Mouse (Mus musculus): ENCODE measurements at regions not wholly inside any gene's neighbourhood (a gene's known extent, or its start where the extent isn't known, plus 50 kb on each side); places are given as distances from the start of the nearest gene placed in this dataset.
"Not testable (repeated sequence)": the region's sequence is repeated elsewhere in the genome, so short reads cannot be mapped to it uniquely, and the experiment has no call there.

DNA sequence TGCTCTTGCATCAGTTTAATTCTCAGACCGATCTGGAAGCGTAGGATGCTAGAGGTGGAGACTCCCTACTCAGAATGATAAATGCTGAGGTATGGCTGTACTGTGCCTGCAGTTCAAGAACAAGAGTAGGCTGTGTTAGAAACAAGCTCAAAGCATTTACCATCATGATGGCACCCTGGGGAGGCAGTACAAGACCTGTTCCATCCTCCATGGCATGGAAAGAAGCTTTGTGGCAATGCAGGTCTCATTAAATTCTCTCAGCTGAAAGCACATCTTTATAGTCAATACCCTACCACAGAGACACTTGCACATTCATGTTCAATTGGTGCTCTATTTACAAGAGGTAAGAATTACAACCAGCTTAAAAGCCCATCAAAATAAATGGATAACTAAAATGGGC is 209.5 kb downstream of the Tbl1xr1 start:
- DNase-seq, result no peak

DNA sequence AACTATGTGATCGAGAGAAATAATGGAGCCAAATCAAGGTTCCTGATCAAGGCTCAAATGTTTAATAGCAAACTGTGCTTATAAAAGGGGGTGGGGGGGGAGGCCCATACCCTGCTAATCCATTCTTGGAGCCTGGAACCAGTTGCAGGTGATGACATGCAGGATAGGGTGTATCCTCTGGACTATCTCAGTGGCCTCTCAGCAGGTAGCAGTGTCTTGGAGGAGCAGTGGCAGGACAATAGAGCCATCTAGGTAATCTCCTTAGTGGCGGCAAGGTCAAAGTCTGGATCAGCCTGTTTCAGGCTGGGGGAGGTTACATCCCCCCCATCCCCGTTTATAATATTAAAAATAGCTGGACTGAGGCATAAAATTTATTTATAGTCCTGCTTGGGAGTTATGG is 217.0 kb downstream of the Tbl1xr1 start:
- no peak for DNase-seq

DNA sequence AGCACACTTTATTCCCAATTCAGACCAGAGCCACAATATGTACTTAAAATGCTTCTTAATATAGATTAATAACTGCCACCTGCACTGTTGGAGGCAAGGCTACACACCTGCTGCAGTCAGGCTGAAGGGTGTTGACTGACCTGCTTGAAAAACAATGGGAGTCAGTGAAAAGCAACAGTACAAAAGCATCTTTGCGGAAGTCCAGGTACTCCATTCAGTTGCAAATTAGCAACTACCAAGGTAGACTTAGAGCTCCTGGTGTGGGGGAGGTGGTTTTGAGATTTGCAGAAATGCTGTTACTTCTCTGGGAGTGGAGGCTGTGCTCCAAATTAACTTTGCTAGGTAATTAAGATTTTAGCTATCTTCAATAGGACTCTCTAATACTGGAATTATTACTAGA is 217.6 kb downstream of the Tbl1xr1 start:
- not testable (repeated sequence) for DNase-seq

DNA sequence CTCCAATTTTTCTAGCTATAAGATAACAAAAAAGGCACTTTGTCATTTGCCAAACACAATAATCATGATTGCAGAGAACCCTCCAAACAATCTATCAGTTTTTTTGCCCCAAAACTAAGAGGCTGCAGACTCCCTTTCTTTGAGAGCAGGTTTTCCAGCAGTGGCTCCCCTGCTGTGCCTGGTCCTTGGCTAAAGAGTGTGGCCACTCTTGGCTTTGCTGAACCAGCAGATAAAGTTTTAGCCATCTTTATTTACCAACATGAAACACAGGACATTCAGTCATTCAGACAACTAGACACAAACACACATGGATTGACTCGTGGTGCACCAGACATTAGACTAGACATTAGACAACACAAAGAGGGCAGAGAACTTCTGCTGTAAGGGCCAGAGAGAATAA is 220.5 kb downstream of the Tbl1xr1 start:
- not testable (repeated sequence) for DNase-seq

DNA sequence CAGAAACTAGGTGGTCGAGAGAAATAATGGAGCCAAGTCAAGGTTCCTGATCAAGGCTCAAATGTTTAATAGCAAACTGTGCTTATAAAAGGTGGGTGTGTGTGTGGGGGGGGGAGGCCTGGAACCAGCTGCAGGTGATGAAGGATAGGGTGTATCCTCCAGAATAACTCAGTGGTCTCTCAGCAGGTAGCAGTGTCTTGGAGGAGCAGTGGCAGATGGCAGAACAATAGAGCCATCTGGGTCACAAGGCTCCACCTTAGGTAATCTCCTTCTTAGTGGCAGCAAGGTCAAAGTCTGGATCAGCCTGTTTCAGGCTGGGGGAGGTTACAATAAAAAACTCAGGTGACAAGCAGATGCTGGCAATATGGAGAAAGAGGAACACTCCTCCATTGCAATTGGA is 221.4 kb downstream of the Tbl1xr1 start:
- DNase-seq, result not testable (repeated sequence)

DNA sequence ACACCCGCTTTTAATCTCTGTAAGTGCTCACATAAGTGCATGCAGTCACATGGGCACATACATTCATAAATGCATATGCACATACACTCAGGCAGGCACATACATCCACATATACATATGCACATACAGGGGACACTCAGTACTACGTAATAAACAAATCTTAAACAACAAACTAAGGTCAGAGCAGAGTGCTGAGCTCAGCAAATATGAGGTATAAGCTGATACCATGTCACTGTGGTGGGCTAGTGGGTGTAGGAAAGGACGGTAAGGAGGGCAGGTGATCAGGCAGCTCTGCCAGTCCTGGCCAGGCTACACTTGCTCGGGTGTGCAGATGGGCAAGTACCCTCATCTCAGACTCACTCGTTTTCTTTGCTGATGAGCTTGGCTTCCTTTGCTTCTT is 224.1 kb downstream of the Tbl1xr1 start:
- DNase-seq, result no peak

DNA sequence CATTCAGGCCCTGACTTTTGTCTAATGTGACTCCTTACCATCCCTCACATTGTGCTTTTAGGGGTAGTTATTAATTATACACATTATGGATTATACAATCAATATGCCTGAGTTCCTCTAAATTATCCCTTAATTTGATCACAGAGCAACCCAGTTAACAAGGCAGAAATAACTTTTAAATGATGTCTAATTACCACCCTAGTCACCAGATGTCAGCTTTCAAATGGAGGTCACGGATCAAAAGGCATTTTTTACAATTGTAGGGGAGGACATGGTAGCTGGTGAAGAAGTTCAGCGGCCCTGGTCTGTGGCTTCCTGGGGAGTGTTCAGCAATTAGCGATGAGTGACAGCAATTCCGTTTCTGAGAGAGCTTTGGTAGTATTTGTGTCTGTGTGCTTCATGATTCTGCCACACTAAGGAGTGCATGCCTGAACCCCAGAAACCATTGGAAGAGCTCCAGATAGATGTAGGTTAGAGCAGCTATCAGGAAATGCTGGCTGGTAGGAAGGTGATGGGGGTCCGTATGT is 225.6 kb downstream of the Tbl1xr1 start:
- DNase-seq, result no peak

DNA sequence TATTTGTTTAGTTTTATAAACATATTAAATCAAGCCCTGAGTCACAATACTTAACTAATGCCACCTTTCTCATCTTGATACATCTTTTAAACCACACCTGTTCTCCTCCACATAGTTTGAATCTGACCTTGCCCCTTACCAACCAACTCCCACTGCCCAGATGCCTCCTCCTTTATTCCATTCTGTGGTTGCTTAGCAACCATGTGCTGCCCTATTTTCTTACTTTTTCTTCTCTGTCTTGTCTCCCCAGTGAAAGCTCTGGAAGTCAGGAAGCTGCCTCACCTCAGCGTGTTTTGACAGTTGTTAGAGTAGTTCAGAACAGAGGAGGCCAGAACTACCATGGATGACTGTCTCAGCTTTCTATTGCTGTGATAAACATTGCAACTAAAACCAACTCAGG is 227.7 kb downstream of the Tbl1xr1 start:
- DNase-seq, result no peak

DNA sequence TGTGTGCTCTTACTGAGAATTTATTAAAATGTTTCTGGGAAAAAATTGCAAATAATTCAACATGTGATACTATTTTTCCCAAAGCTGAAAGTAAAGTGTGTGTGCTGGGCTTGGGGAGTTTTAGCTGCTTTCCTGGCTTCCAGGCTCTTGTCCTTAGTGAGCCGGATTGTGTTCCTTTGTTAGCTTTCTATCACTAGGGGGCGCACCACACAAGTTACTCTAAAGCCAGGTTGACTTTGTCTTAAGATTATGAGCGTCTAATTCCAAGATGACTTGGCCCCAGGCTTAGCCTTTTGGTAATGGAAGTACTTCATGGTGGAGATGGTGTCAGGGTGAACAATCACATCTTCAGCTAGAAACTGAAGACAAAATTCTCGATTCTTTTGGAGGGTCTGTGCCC is 230.2 kb downstream of the Tbl1xr1 start:
- no peak for DNase-seq

DNA sequence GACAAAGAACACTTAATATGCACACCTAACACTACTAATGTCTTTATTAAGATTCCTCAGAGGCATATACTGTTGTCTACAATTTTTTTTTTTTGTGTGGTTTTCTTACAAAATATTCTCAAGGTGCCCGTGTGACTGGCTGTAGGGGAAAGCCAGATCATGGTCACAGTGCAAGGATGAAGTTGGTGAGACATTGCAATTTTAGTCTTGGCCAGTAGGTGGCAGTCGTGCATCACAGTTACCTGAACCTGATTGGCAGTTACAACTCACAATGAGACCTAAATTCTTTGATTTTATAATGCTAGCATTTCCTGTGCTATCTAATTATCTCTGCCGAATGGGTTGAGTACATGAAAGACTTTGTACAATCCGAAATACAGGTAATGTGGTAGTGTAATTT is 232.5 kb downstream of the Tbl1xr1 start:
- peak; percentile 37 for DNase-seq

DNA sequence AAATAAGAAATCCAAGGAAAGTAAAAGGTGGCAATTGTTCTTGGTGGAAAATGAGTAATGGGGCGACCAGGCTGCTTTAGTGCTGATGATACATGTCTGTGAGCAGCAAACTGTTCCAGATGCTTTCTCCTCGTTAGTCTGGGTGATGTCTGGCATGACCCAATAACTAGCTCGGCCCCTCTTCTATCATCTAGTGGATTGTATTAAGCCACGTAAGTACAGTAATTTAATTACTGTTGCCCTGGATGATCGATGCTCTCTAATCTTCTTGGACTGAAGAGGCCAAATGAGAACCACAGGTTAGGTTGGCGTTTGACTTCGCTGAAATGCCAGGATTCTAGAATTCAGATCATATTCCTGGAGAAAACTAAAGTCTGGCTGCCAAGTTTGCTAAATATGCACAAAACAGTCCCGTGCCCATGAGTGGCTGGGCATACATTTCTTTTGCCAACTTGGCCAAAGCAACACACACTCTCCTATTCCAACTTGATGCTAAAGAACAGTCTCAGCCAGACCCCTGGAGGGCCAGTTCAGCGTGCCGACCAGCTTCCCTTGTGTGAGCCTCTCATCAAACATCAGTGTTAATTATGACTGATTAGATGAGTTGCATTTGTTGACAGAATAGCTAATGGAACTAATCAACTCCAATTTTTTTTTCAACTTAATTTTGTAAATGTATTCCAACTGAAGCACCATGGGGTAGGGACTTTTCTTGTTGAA is 240.2 kb downstream of the Tbl1xr1 start:
- no peak for DNase-seq

DNA sequence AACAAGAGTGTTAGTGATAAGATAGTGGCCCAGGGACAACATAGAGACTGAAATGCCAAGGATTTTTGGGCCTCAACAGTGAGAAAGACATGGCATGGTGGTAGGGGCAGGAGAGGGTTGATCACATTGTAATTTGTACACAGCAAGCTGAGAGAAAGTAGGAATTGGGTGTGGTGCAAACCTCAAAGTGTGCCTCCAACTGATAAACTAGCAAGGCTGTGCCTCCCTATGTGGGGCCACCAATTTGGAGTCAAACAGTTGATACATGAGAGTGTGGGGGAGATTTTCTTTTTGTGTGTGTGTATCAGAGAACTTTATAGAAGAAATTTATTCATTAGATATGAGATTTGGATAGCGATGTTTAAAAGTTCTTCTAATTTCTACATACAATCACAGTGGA is 244.0 kb downstream of the Tbl1xr1 start:
- not testable (repeated sequence) for DNase-seq

DNA sequence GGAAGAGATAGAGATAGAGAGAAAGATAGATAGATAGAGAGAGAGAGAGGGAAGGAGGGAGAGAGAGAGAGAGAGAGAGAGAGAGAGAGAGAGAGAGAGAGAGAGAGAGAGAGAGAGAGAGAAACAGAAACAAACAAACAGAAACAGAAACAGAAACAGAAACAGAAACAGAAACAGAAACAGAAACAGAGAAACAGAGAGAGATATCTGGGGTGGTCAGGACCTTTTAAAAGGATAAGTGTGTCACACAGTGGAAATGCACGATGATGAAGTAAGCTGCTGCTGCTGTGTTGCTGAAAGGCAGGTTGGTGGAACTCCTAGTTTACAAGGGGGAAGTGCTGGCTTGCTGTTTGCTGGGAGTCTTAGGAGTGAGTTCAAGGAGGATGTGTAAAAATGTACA is 254.8 kb downstream of the Tbl1xr1 start:
- DNase-seq, result no peak

All from adrenal gland, adult 8-10 months (tissue).